Mouse (Mus musculus) large intestine, adult 2 months (tissue): ENCODE results near the gene Cep55. TPM values are rescaled to one million over a fixed set of nuclear protein-coding genes. Genes with fewer than 3 reads are reported as not detected.

Source experiments
- DNase-seq: peaks from one replicate; pipeline ENCODE4 v3.0.0-alpha.2; 2012; ENCODE audit warnings: low read depth, low spot score
- WGBS: fragments of 180-500 bp; shearing (Covaris S2); methylation state at CpG from one replicate; pipeline ENCODE4 v1.1.7; 2018; 5-methylcytosine and 5-hydroxymethylcytosine counted together
- polyA plus RNA-seq: library from polyadenylated mRNA; depleted of rRNA; stranded (reverse); fragments of >200 nt; gene quantifications from 2 replicates; pipeline ENCODE4 v1.2.3, GENCODE M21; 2012; rRNA removed

Gene Cep55
- polyA plus RNA-seq: 5.2 and 6.9 TPM in 2 replicates

GRCm38 (mm10) chr19:38054720-38055192, at the start of gene Cep55:
Gene Cep55, plus strand, starts transcription at chr19:38055011.
- peak; percentile 97 for DNase-seq
- WGBS: 1% methylated on average over 36 of the region's 36 CpGs

GRCm38 (mm10) chr19:38011379-38011778, 43.4 kb upstream of the Cep55 start:
- WGBS: 42% methylated on average over 1 of the region's 1 CpGs
- no peak for DNase-seq

- 37% methylated on average over 5 of the region's 5 CpGs for WGBS
- DNase-seq: no peak
Measured at GRCm38 (mm10) chr19:38014443-38014842, 40.4 kb upstream of the Cep55 start.

GRCm38 (mm10) chr19:38015180-38015872, 39.5 kb upstream of the Cep55 start:
- WGBS: 3% methylated on average over 1 of the region's 1 CpGs
- DNase-seq: peak; percentile 74

GRCm38 (mm10) chr19:38015873-38016254, 38.9 kb upstream of the Cep55 start:
- no peak for DNase-seq
- WGBS: 62% methylated on average over 1 of the region's 1 CpGs

- 37% methylated on average over 4 of the region's 4 CpGs for WGBS
- DNase-seq: no peak
Measured at GRCm38 (mm10) chr19:38022710-38023109, 32.1 kb upstream of the Cep55 start.

- WGBS: 61% methylated on average over 4 of the region's 4 CpGs
- DNase-seq: no peak
Measured at GRCm38 (mm10) chr19:38023603-38024002, 31.2 kb upstream of the Cep55 start.

GRCm38 (mm10) chr19:38025254-38026041, 29.4 kb upstream of the Cep55 start:
- 53% methylated on average over 9 of the region's 9 CpGs for WGBS
- DNase-seq: no peak

- WGBS: 40% methylated on average over 8 of the region's 8 CpGs
- no peak for DNase-seq
Measured at GRCm38 (mm10) chr19:38026211-38026624, 28.6 kb upstream of the Cep55 start.

- DNase-seq: no peak
- 90% methylated on average over 6 of the region's 6 CpGs for WGBS
Measured at GRCm38 (mm10) chr19:38027389-38027788, 27.4 kb upstream of the Cep55 start.

GRCm38 (mm10) chr19:38027881-38028521, 26.8 kb upstream of the Cep55 start:
- no peak for DNase-seq
- 36% methylated on average over 10 of the region's 10 CpGs for WGBS

GRCm38 (mm10) chr19:38029292-38029691, 25.5 kb upstream of the Cep55 start:
- 63% methylated on average over 3 of the region's 3 CpGs for WGBS
- DNase-seq: no peak

- WGBS: 43% methylated on average over 2 of the region's 3 CpGs
- no peak for DNase-seq
Measured at GRCm38 (mm10) chr19:38029871-38030270, 24.9 kb upstream of the Cep55 start.

- WGBS: 2% methylated on average over 23 of the region's 23 CpGs
- no peak for DNase-seq
Measured at GRCm38 (mm10) chr19:38030673-38031137, 24.1 kb upstream of the Cep55 start.

- no peak for DNase-seq
- 53% methylated on average over 9 of the region's 9 CpGs for WGBS
Measured at GRCm38 (mm10) chr19:38031144-38031543, 23.7 kb upstream of the Cep55 start.

- WGBS: 34% methylated on average over 15 of the region's 15 CpGs
- no peak for DNase-seq
Measured at GRCm38 (mm10) chr19:38032993-38033734, 21.6 kb upstream of the Cep55 start.

GRCm38 (mm10) chr19:38033735-38034057, 21.1 kb upstream of the Cep55 start:
- DNase-seq: no peak
- WGBS: 46% methylated on average over 2 of the region's 2 CpGs

- 63% methylated on average over 2 of the region's 2 CpGs for WGBS
- no peak for DNase-seq
Measured at GRCm38 (mm10) chr19:38034696-38035095, 20.1 kb upstream of the Cep55 start.

- 56% methylated on average over 2 of the region's 2 CpGs for WGBS
- no peak for DNase-seq
Measured at GRCm38 (mm10) chr19:38035766-38036165, 19.0 kb upstream of the Cep55 start.

- DNase-seq: no peak
- 15% methylated on average over 2 of the region's 2 CpGs for WGBS
Measured at GRCm38 (mm10) chr19:38038267-38038666, 16.5 kb upstream of the Cep55 start.
